Mouse (Mus musculus): Measurements from ENCODE around the gene Ube2s. TPM values are rescaled to one million over a fixed set of nuclear protein-coding genes. Genes with fewer than 3 reads are reported as not detected.
"Not testable (repeated sequence)": the region's sequence is repeated elsewhere in the genome, so short reads cannot be mapped to it uniquely, and the experiment has no call there.

The Ube2s gene
- polyA plus RNA-seq (2015; fragmentation: Nextera tagmentation; extraction: Ambion mirVana), result 198 and 203 TPM in 2 replicates

DNA sequence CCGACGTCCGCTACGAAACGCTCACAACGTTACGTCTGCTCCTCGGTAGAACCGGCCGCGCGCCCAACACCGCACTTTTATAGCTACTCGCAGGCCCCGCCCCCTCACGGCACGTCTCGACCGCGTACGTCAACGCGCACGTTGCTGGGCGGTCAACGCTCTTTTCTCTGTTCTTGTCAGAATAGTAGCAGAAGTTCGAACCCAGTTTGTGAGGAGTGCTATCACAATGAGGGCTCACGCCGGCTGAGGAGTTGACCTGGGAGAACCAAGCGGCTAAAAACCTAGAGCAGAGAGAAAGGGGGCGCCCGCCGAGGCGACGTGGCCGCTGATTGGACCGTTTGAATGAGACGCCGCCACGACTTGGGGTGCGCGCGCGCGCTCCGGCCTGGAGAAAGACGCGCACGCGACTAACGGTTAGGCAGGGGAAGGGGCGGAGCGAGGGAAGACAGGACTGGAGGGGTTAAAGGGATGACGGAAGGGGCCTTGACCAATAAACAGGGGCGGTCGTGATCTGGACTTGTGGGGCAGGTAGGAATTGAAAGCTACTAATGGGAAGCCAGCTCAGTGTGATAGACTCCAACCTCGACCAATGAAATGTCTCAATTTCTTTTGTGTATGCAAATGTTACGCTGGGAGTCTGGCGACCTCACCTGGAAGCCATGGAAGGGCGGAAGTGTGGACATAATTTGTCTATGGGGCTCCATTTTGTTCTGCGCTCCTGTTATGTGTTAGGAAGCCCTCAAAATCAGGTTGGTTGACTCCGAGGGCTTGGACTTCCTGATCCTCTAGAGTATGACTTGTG lies at the start of gene Ube2s:
TSS of gene Ube2s (minus strand) at position 288 of the 802 bp plus-strand sequence.
- H3K36me3 ChIP-seq (ENCODE audit: insufficient read depth, low read length), result peaks cover 6% of the 10 kb centered on the region
- ATAC-seq (replicated peaks; ENCODE audit: low FRiP score, low read depth), result peak; percentile 99

DNA sequence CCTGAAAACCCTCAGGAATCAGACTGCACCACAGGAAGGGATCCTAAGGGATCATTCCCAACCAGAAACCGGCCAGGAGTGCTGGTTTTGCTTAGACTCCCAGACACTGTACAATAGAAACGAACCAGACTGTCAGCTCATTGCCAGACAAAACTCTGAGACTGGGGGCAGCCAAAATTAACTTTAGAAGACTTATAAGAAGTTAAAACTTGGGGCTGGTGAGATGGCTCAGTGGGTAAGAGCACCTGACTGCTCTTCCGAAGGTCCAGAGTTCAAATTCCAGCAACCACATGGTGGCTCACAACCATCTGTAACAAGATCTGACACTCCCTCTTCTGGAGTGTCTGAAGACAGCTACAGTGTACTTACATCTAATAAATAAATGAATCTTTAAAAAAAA lies 48.5 kb upstream of the Ube2s start:
- not testable (repeated sequence) for H3K27ac ChIP-seq; H3K4me1 ChIP-seq (replicated peaks; ENCODE audit: insufficient read depth, low read length); H3K4me2 ChIP-seq (ENCODE audit: low read length); H3K9me3 ChIP-seq (replicated peaks; ENCODE audit: low read length); H3K4me3 ChIP-seq (replicated peaks; ENCODE audit: low read depth, low read length); H3K9ac ChIP-seq (ENCODE audit: low read depth, low read length); DNase-seq (ENCODE audit: low spot score); H3K36me3 ChIP-seq (ENCODE audit: insufficient read depth, low read length); ATAC-seq (replicated peaks; ENCODE audit: low FRiP score, low read depth); H3K27me3 ChIP-seq (ENCODE audit: insufficient read depth, low read length)
- WGBS, result 59% methylated on average over 3 of the region's 3 CpGs

More for the DNA sequence above, at the start of gene Ube2s:
- no peaks in the 10 kb centered on the region for H3K9me3 ChIP-seq (replicated peaks; ENCODE audit: low read length)
- H3K9ac ChIP-seq (ENCODE audit: low read depth, low read length), result peak within 1 kb of the TSS; percentile 72
- peak; percentile 100 for DNase-seq (ENCODE audit: low spot score)
- peak within 1 kb of the TSS; percentile 61 for H3K4me3 ChIP-seq (replicated peaks; ENCODE audit: low read depth, low read length)
- peak; percentile 48 for TF ChIP-seq CTCF (IDR thresholded peaks at IDR 0.05; ENCODE audit: low read depth)
- peak within 1 kb of the TSS; percentile 79 for H3K4me2 ChIP-seq (ENCODE audit: low read length)
- under 1% methylated on average over 62 of the region's 62 CpGs for WGBS
- peaks cover 15% of the 10 kb centered on the region for H3K4me1 ChIP-seq (replicated peaks; ENCODE audit: insufficient read depth, low read length)
- peak within 1 kb of the TSS; percentile 96 for H3K27ac ChIP-seq
- H3K27me3 ChIP-seq (ENCODE audit: insufficient read depth, low read length), result no peaks in the 10 kb centered on the region

DNA sequence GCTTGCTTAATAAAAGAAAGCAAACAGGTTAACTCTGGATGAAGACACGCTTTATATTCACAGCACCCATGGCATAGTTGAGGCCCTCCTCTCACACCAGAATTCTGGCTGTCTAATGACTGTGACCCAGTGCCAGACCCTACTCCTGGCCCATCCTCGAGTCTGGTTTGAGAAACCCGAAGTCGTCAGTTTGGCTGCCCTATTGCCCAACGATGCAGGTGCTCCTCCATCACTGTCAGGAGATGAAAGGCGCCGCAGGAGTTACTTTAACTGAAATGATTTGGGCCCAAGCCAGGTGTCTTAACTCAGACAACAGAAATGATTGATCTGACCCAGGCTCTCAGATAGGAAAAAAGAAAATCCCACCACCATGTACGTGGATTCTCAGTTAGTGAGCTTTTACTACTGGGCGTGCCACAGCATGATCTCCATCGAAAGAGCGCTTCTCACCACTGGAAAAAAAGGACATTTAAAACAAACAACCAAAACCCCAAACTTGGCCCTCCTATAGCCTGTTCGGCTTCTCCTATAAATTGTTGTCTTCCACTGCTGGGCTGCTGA lies 47.1 kb upstream of the Ube2s start:
- H3K4me3 ChIP-seq (replicated peaks; ENCODE audit: low read depth, low read length), result no peak overlapping the region
- no peak overlapping the region for H3K9ac ChIP-seq (ENCODE audit: low read depth, low read length)
- no peaks in the 10 kb centered on the region for H3K36me3 ChIP-seq (ENCODE audit: insufficient read depth, low read length)
- TF ChIP-seq CTCF (IDR thresholded peaks at IDR 0.05; ENCODE audit: low read depth), result no peak
- H3K4me2 ChIP-seq (ENCODE audit: low read length), result no peak overlapping the region
- WGBS, result 57% methylated on average over 12 of the region's 12 CpGs
- no peaks in the 10 kb centered on the region for H3K4me1 ChIP-seq (replicated peaks; ENCODE audit: insufficient read depth, low read length)
- ATAC-seq (replicated peaks; ENCODE audit: low FRiP score, low read depth) (no peak), DNase-seq (ENCODE audit: low spot score) (no peak)
- H3K9me3 ChIP-seq (replicated peaks; ENCODE audit: low read length), result no peaks in the 10 kb centered on the region
- no peaks in the 10 kb centered on the region for H3K27me3 ChIP-seq (ENCODE audit: insufficient read depth, low read length)
- H3K27ac ChIP-seq, result no peak overlapping the region

DNA sequence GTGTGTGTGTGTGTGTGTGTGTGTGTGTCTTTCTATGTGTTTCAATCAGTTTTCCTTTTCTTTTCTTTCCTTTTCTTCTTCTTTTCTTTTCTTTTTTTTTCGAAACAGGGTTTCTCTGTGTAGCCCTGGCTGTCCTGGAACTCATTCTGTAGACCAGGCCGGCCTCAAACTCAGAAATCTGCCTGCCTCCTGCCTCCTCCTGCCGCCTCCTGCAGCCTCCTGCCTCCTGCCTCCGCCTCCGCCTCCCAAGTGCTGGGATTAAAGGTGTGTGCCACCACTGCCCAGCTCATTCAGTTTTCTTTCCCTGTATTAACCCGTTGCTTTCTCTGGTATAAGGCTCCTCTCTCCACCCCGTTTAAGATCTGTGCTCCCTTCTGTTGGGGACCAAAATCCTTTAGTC lies 44.9 kb upstream of the Ube2s start:
- ATAC-seq (replicated peaks; ENCODE audit: low FRiP score, low read depth) (no peak), DNase-seq (ENCODE audit: low spot score) (no peak)
- WGBS, result 59% methylated on average over 7 of the region's 7 CpGs

DNA sequence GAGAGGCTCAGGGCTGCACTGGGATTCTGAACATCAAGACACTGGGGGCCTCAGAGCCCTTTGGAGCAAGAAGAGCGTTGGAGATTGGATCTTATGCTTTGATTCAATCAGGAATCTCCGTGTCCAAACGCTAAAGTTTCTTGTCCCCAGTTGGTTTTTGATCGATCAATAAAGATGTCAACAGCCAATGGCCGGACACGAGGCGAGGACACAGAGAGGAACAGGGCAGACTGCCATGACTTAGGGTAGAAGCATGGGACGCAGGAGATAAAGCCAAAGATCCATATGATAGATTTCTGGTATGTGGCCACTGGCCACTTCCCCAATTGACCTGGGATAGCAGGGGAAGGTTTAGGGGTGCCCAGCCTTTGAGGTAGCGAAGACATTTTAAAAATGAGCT lies 44.1 kb upstream of the Ube2s start:
- H3K36me3 ChIP-seq (ENCODE audit: insufficient read depth, low read length), result no peaks in the 10 kb centered on the region
- H3K27ac ChIP-seq, result no peak overlapping the region
- 86% methylated on average over 9 of the region's 9 CpGs for WGBS
- no peak overlapping the region for H3K4me2 ChIP-seq (ENCODE audit: low read length)
- ATAC-seq (replicated peaks; ENCODE audit: low FRiP score, low read depth) (no peak), DNase-seq (ENCODE audit: low spot score) (no peak)
- no peaks in the 10 kb centered on the region for H3K27me3 ChIP-seq (ENCODE audit: insufficient read depth, low read length)
- H3K4me1 ChIP-seq (replicated peaks; ENCODE audit: insufficient read depth, low read length), result no peaks in the 10 kb centered on the region
- TF ChIP-seq CTCF (IDR thresholded peaks at IDR 0.05; ENCODE audit: low read depth), result no peak
- H3K9ac ChIP-seq (ENCODE audit: low read depth, low read length), result no peak overlapping the region
- H3K9me3 ChIP-seq (replicated peaks; ENCODE audit: low read length), result no peaks in the 10 kb centered on the region
- no peak overlapping the region for H3K4me3 ChIP-seq (replicated peaks; ENCODE audit: low read depth, low read length)

More for the DNA sequence above, 44.9 kb upstream of the Ube2s start:
- Histone ChIP-seq H3K4me1 (replicated peaks; ENCODE audit: insufficient read depth, low read length) (no peaks in the 10 kb centered on the region), H3K36me3 (ENCODE audit: insufficient read depth, low read length) (no peaks in the 10 kb centered on the region), H3K9ac (ENCODE audit: low read depth, low read length) (no peak overlapping the region), H3K4me3 (replicated peaks; ENCODE audit: low read depth, low read length) (no peak overlapping the region), H3K27me3 (ENCODE audit: insufficient read depth, low read length) (no peaks in the 10 kb centered on the region), H3K27ac (no peak overlapping the region), H3K9me3 (replicated peaks; ENCODE audit: low read length) (no peaks in the 10 kb centered on the region), H3K4me2 (ENCODE audit: low read length) (no peak overlapping the region)
- no peak for TF ChIP-seq CTCF (IDR thresholded peaks at IDR 0.05; ENCODE audit: low read depth)

DNA sequence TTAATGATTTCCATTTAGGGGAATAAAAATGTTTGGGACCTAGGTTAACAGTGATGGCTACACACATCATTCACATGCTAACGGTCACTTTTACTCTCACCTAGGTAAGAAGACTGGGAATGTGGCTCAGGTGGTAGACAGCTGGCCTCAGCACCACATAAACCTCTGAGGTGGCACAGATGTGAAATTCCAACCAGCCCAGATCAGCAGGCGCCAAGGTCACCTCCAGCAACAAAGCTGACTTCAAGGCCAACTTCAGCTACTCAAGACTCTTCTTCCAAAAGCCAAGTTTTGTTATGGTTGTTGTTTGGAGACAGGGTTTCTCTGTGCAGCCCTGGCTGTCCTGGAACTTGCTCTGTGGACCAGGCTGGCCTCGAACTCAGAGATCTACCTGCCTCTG lies 41.2 kb upstream of the Ube2s start:
- 86% methylated on average over 3 of the region's 3 CpGs for WGBS
- Histone ChIP-seq H3K36me3 (ENCODE audit: insufficient read depth, low read length) (no peaks in the 10 kb centered on the region), H3K27me3 (ENCODE audit: insufficient read depth, low read length) (no peaks in the 10 kb centered on the region), H3K4me3 (replicated peaks; ENCODE audit: low read depth, low read length) (no peak overlapping the region), H3K9me3 (replicated peaks; ENCODE audit: low read length) (no peaks in the 10 kb centered on the region), H3K27ac (no peak overlapping the region), H3K4me1 (replicated peaks; ENCODE audit: insufficient read depth, low read length) (no peaks in the 10 kb centered on the region), H3K4me2 (ENCODE audit: low read length) (no peak overlapping the region), H3K9ac (ENCODE audit: low read depth, low read length) (no peak overlapping the region)
- ATAC-seq (replicated peaks; ENCODE audit: low FRiP score, low read depth) (no peak), DNase-seq (ENCODE audit: low spot score) (no peak)
- no peak for TF ChIP-seq CTCF (IDR thresholded peaks at IDR 0.05; ENCODE audit: low read depth)
